Mouse (Mus musculus) 416B (cell line): ENCODE data around the gene Gm20219.

Source experiments
- DNase-seq: peaks from one replicate; pipeline ENCODE4 v3.0.0; 2011; ENCODE audit warnings: low read depth

Gene Gm20219

DNA sequence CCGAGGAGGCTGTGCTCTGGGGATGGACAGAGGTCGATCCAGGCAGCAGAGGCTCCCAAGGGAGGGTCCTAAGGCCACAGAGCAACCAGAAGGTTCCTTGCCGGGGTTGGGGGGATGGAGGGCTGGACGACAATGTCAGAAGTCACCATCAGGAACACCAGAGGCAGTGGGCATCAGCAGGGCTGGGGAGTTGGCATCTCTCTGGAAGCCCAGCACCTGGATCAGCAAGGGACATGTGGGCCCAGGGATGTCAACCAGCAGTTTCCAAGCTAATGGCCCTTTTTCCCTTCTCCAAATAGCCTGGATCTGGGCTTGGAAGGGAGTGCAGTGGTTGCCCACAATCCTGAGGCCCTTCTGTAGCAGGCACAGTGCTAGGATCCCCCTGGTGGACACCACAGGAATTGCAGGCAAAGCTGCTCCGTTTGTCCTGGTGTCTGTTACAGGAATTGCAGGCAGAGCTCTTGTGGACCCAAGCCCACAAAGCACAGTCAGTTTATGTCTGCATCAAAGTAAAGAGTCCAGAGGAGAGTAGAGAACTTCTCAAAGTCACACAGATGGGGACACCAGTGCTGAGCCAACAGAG lies 1.3 kb downstream of the Gm20219 start:
- DNase-seq: peak; percentile 78

GRCm38 (mm10) chr17:56551841-56552581 lies 2.2 kb downstream of the Gm20219 start:
- DNase-seq: no peak

DNA sequence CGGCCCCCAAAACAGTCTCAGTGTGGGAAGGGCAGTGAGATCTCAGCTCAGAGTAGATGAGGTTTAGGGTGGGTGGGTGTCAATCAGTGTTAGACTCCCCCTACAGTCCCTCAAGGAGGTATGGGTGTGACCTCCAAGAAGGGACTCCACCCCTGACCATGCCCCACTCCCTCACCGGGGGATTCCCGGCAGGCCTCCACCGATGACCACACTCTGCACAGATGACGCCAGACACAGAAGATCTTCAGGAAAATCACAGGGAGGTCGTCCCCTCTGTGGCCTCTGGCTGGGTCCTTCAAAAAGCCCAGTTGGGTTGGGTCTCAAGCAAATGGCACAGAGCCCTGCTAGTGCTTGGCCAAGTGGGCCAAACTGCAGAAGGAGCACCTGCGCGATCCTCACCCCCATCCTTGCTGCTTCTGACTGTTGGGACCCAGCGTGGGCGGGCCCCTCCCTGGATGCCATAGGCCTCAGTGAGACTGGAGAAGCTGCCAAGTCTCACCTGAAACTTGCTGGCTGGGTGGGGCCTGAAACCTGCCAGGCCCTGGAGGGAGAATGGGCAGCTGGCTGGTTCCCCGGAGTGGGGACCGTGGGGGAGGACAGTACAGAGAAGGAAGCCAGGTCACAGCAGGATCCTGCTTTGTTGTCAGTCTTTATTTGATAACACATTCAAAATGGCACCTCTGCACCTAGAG lies 3.3 kb downstream of the Gm20219 start:
- no peak for DNase-seq

DNA sequence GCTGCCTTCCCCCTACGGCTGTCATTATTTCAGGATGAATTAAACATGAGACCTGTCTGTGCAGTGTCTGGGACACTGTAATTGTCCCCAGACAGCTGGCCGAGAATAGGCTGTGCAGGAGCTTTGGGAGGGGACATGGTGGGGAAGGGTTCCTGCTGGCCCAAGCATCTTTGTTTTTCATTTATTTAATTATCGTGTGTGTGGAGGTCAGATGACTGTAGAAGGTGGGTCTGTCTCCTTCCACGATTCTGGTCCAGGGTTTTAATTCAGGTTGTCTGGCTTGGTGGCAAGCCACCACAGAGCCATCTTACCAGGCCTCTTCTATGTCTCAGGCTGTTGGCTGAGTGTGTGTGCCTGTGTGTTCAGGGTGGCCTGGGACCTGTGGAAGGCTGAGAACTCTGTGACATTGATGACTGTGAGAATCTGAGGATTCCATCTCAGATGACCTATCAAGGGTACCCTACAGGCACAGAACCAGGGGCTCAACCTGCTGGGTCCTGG lies 5.5 kb downstream of the Gm20219 start:
- no peak for DNase-seq

DNA sequence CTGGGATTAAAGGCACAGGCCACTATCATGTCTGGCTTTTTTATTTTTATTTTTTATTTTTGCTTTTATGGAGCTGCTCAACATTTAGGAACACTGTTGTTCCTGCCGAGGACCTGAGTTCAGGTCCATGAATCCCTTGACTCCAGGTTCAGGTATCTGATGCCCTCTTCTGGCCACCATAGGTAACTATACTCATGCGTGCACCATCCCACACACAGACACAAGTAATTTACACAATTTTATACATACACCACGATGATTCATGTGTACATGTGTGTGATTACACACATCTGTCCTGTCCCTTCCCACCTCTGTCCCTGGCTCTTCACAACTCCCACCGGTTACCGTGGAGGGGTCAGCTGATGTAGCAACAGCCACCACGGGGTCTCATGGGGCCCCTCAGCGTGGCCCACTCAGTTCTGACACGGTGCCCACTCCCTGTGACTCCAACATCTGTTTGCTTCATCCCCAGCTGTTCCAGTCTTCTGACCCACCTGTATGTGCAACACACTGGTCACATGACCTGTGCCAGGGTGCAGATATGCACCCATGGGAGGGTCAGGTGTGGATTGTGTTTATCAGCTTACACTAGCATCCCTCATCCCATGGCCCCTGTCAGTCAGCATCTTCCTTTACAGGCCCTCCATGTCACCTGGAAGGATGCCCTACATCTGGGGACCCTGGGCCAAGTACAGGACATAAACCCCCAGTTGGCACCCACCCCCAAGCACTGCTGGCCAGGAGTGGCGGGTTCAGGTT lies 6.2 kb downstream of the Gm20219 start:
- peak; percentile 46 for DNase-seq

- DNase-seq: no peak
Measured at GRCm38 (mm10) chr17:56547116-56547845, 6.9 kb downstream of the Gm20219 start.

DNA sequence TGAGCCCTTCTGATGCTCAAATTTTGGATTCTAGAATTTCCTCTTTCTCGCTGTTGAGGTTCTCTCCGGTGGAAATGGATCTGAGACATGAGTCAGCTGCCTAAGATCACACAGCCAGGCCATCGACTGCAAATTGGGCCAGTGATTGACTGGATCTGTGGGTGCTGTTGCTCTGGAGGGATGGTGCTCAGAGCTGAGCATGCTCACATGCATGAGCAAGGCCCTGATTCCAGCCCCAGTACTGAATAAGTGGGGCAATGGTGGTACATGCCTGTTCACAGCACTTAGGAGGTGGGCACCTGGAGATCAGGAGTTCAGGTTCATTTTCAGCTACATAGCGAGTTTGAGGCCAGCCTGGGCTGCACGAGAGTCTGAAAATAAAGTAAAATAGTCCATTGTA lies 7.6 kb downstream of the Gm20219 start:
- DNase-seq: no peak

- no peak for DNase-seq
Measured at GRCm38 (mm10) chr17:56545945-56546344, 8.2 kb downstream of the Gm20219 start.

GRCm38 (mm10) chr17:56544699-56545387 lies 9.3 kb downstream of the Gm20219 start:
- DNase-seq: no peak

DNA sequence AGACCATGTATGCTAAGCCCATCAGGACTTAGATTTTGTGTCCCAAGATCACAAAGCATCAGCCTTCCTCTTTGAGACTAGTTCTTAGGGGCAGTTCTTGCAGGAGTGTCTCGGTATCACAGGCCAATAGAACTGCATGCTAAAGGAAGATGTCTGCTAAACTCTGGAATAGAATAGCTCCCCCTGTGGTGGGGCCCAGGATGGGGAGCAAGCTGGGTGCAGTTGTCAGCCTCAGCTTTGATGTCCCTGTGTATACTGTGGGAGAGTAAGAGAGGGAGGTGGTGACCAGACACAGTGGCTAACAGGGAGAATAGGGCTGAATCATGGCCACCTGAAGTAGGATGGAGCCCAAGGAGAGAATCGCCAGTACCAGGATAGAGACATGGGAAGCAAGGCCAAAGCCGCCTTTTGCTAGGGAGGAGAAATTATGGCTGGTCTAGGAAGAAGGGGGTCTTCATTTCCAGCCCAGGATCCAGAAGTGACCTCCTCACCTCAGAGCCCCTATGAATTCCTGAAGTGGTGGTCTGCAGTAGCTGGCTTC lies 10.4 kb downstream of the Gm20219 start:
- no peak for DNase-seq

GRCm38 (mm10) chr17:56542736-56543135 lies 11.5 kb downstream of the Gm20219 start:
- DNase-seq: no peak

DNA sequence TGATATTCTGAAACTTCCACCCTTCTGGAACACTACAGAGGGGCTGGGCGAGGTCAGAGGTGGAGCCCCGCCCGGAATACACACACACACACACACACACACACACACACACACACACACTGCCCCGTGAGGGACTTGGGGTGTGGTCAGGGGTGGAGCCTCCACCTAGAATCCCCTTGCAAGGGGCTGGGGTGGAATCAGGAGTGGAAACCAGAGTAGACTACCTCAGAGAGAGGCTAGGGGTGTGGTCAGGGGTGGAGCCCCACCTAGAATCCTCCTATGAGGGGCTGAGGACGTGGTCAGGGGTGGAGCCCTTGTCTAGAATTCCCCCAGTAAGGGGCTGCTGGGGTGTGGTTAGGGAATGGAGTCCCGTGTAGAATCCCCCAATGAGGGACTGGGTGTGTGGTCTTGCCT lies 13.6 kb downstream of the Gm20219 start:
- peak; percentile 21 for DNase-seq

- DNase-seq: no peak
Measured at GRCm38 (mm10) chr17:56537912-56538311, 16.3 kb downstream of the Gm20219 start.

- no peak for DNase-seq
Measured at GRCm38 (mm10) chr17:56536874-56537273, 17.3 kb downstream of the Gm20219 start.

DNA sequence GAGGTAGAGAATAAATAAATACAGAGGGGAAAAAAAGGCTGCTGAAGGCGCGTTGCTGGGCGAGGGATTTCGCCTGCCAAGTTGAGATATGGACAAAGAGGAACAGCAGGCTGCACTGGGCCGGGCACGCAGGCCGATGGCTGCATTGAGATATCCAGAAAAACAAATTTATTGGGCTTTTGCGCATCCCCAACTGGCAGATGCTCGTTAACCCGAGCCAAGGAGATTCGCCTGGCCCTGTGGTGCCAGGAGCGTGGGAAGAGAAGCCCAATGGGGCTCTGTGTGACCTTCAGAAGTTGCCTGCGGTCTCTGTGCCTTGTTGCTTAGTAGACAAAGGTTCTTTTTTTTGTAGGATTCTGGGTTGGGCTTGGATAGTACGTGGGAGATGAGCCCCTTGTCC lies 18.0 kb downstream of the Gm20219 start:
- no peak for DNase-seq

DNA sequence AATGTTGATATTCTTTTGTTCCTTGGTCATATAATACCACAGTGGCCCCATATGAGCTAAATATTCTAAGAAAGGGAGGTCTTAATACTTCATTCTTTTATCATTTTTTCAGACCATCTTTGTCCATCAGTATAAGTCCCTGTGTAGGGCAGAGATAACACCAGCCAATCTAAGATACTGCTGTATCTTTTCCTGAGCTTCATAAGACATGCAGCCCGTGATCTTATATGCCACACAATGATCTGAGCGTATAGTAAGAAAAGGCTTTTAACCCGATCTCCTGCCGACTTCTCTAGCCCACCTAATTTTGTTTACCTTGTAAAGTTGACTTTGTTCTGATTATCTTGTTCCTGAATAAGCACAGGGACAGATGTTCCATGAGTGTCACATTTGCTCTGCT lies 29.2 kb downstream of the Gm20219 start:
- DNase-seq: no peak

- no peak for DNase-seq
Measured at GRCm38 (mm10) chr17:56522744-56523143, 31.4 kb downstream of the Gm20219 start.

GRCm38 (mm10) chr17:56515690-56516410 lies 38.3 kb downstream of the Gm20219 start:
- no peak for DNase-seq

- no peak for DNase-seq
Measured at GRCm38 (mm10) chr17:56514916-56515315, 39.3 kb downstream of the Gm20219 start.

DNA sequence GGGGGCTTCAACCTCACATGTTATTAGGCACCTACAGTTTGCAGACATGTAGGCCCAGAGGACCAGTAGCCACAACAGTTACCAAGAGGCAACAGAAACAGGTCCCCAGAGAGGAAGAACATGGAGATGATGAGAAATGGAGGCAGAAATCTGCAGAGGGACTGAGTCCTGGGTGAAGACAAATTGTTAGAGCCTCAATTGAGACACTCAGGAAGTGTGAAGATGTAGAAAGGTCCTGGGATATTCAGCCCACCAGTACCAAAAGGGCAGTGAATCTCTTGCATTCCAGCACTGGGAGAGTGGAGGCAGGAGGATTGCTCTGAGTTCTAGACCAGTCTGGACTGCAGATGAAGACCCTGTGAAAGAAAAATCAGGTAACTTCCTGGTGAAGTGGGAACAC lies 39.9 kb downstream of the Gm20219 start:
- no peak for DNase-seq
